Mouse (Mus musculus) limb, embryonic 13.5 days (tissue): ENCODE measurements at regions not wholly inside any gene's neighbourhood (a gene's known extent, or its start where the extent isn't known, plus 50 kb on each side); places are given as distances from the start of the nearest gene placed in this dataset.
"Not testable (repeated sequence)": the region's sequence is repeated elsewhere in the genome, so short reads cannot be mapped to it uniquely, and the experiment has no call there.

Source experiments
- ATAC-seq: fragments of 200-750 bp; cut with Nextera tagmentation; 2 replicates; pipeline ENCODE4 v1.8.0; 2017; ENCODE audit warnings: low read depth, moderate number of reproducible peaks, moderate TSS enrichment; ENCODE audit not compliant: low FRiP score
- H3K27ac ChIP-seq: fragments of 300-500 bp; sonication (generic); 2 replicates; pipeline ENCODE4 v1.5.1; 2015; ENCODE audit warnings: inconsistent platforms, mild to moderate bottlenecking, moderate library complexity
- H3K27me3 ChIP-seq: fragments of 300-500 bp; sonication (generic); 2 replicates; pipeline ENCODE4 v1.6.1; 2015; ENCODE audit warnings: mild to moderate bottlenecking, inconsistent platforms
- H3K36me3 ChIP-seq: fragments of 300-500 bp; sonication (generic); 2 replicates; pipeline ENCODE4 v1.6.1; 2015; ENCODE audit warnings: inconsistent platforms, mild to moderate bottlenecking, moderate library complexity
- H3K4me1 ChIP-seq: fragments of 300-500 bp; sonication (generic); 2 replicates; pipeline ENCODE4 v1.6.1; 2015; ENCODE audit warnings: inconsistent platforms
- H3K4me2 ChIP-seq: fragments of 300-500 bp; sonication (generic); replicated peaks from 2 replicates; pipeline ENCODE4 v1.6.1; 2015; ENCODE audit warnings: inconsistent platforms, mild to moderate bottlenecking, moderate library complexity
- H3K4me3 ChIP-seq: fragments of 300-500 bp; sonication (generic); 2 replicates; pipeline ENCODE4 v1.5.1; 2015; ENCODE audit warnings: moderate library complexity, mild to moderate bottlenecking, inconsistent platforms
- H3K9ac ChIP-seq: fragments of 300-500 bp; sonication (generic); 2 replicates; pipeline ENCODE4 v1.6.1; 2015; ENCODE audit warnings: mild to moderate bottlenecking, inconsistent platforms
- H3K9me3 ChIP-seq: fragments of 300-500 bp; sonication (generic); 2 replicates; pipeline ENCODE4 v1.6.1; 2016; ENCODE audit warnings: inconsistent platforms
- WGBS: fragments of 180-500 bp; shearing (Covaris S2); methylation state at CpG from one replicate; pipeline ENCODE4 v1.1.7; 2015; 5-methylcytosine and 5-hydroxymethylcytosine counted together

DNA sequence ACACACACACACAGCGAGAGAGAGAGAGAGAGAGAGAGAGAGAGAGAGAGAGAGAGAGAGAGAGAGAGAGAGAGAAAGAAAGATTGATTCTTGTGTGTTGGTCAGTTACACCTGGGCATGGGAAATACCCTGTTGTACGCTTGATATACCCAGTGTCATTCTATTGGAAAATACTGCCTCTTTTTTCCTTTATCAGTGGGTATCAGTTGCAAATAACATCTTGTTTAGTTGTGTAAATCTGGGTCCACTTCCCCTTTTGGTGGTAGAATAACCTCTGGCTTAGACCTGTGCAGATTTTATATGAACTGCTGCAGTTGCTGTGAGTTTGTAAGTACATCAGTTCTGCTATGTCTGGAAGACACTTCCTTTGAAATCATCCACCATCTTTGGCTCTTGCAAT, 373.4 kb upstream of the Ccdc54 start:
- H3K4me1 ChIP-seq, result no peaks in the 10 kb centered on the region
- no peak for ATAC-seq
- H3K4me3 ChIP-seq, result no peak overlapping the region
- 91% methylated on average over 2 of the region's 2 CpGs for WGBS
- no peaks in the 10 kb centered on the region for H3K9me3 ChIP-seq
- no peaks in the 10 kb centered on the region for H3K36me3 ChIP-seq
- H3K9ac ChIP-seq, result no peak overlapping the region
- no peak overlapping the region for H3K27ac ChIP-seq
- no peaks in the 10 kb centered on the region for H3K27me3 ChIP-seq
- no peak overlapping the region for H3K4me2 ChIP-seq

GRCm38 (mm10) chr16:50944091-50944490, 353.1 kb upstream of the Ccdc54 start:
- WGBS, result 77% methylated on average over 4 of the region's 4 CpGs
- no peak overlapping the region for H3K9ac ChIP-seq

GRCm38 (mm10) chr16:50943581-50943980, 352.6 kb upstream of the Ccdc54 start:
- ATAC-seq, H3K9ac ChIP-seq: not testable (repeated sequence)

More at GRCm38 (mm10) chr16:50944091-50944490, 353.1 kb upstream of the Ccdc54 start:
- H3K27me3 ChIP-seq, result no peaks in the 10 kb centered on the region
- H3K9me3 ChIP-seq, result no peaks in the 10 kb centered on the region
- no peaks in the 10 kb centered on the region for H3K36me3 ChIP-seq
- no peaks in the 10 kb centered on the region for H3K4me1 ChIP-seq
- no peak overlapping the region for H3K27ac ChIP-seq
- H3K4me2 ChIP-seq, result no peak overlapping the region
- no peak for ATAC-seq
- no peak overlapping the region for H3K4me3 ChIP-seq

GRCm38 (mm10) chr16:50942291-50942690, 351.3 kb upstream of the Ccdc54 start:
- H3K36me3 ChIP-seq, result no peaks in the 10 kb centered on the region
- H3K27me3 ChIP-seq, result no peaks in the 10 kb centered on the region
- H3K9ac ChIP-seq, result no peak overlapping the region
- H3K27ac ChIP-seq, result no peak overlapping the region
- H3K4me2 ChIP-seq, result no peak overlapping the region
- no peak overlapping the region for H3K4me3 ChIP-seq
- no peaks in the 10 kb centered on the region for H3K4me1 ChIP-seq
- ATAC-seq, result no peak
- H3K9me3 ChIP-seq, result no peaks in the 10 kb centered on the region

More at GRCm38 (mm10) chr16:50943581-50943980, 352.6 kb upstream of the Ccdc54 start:
- H3K9me3 ChIP-seq, H3K4me1 ChIP-seq, H3K4me2 ChIP-seq, H3K36me3 ChIP-seq, H3K27me3 ChIP-seq, H3K4me3 ChIP-seq, H3K27ac ChIP-seq: not testable (repeated sequence)
- 89% methylated on average over 6 of the region's 6 CpGs for WGBS

DNA sequence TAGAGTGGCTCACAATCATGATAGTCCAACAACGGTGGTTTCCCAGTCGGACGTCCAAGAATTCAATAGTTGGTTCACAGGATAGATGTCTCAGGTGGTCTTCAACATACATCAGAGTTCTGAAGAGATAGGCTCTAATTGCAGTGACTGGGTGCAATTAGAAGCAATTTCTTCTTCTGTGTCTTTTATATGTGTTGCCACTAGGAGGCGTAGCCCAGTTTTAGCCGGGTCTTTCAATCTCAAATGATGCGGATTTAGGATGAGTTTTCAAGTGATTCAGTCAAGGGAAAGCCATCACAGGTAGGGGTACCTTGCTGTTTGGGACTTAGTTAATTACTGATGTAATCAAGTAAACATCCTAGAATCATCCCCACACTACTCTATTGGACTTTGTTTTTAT, 348.4 kb upstream of the Ccdc54 start:
- Histone ChIP-seq H3K27me3 (no peaks in the 10 kb centered on the region), H3K4me3 (no peak overlapping the region), H3K9me3 (no peaks in the 10 kb centered on the region), H3K36me3 (no peaks in the 10 kb centered on the region), H3K9ac (no peak overlapping the region), H3K4me1 (no peaks in the 10 kb centered on the region), H3K27ac (no peak overlapping the region), H3K4me2 (no peak overlapping the region)
- no peak for ATAC-seq
- WGBS, result 35% methylated on average over 6 of the region's 6 CpGs

- H3K27ac ChIP-seq, result no peak overlapping the region
- WGBS, result 58% methylated on average over 2 of the region's 2 CpGs
- H3K4me3 ChIP-seq, result no peak overlapping the region
- H3K4me1 ChIP-seq, result no peaks in the 10 kb centered on the region
- H3K27me3 ChIP-seq, result no peaks in the 10 kb centered on the region
- H3K9ac ChIP-seq, result no peak overlapping the region
- no peak overlapping the region for H3K4me2 ChIP-seq
- H3K36me3 ChIP-seq, result no peaks in the 10 kb centered on the region
- no peak for ATAC-seq
- no peaks in the 10 kb centered on the region for H3K9me3 ChIP-seq
These were observed 316.8 kb upstream of the Ccdc54 start for GRCm38 (mm10) chr16:50907732-50908131.

- WGBS, result 71% methylated on average over 2 of the region's 2 CpGs
- Histone ChIP-seq H3K36me3 (no peaks in the 10 kb centered on the region), H3K9me3 (no peaks in the 10 kb centered on the region), H3K27me3 (no peaks in the 10 kb centered on the region), H3K9ac (no peak overlapping the region), H3K4me1 (no peaks in the 10 kb centered on the region), H3K27ac (no peak overlapping the region), H3K4me3 (no peak overlapping the region), H3K4me2 (no peak overlapping the region)
- ATAC-seq, result no peak
These were observed 308.2 kb upstream of the Ccdc54 start for GRCm38 (mm10) chr16:50899151-50899550.

GRCm38 (mm10) chr16:50877926-50878325, 287.0 kb upstream of the Ccdc54 start:
- 65% methylated on average over 3 of the region's 3 CpGs for WGBS
- no peaks in the 10 kb centered on the region for H3K27me3 ChIP-seq
- ATAC-seq, result no peak

DNA sequence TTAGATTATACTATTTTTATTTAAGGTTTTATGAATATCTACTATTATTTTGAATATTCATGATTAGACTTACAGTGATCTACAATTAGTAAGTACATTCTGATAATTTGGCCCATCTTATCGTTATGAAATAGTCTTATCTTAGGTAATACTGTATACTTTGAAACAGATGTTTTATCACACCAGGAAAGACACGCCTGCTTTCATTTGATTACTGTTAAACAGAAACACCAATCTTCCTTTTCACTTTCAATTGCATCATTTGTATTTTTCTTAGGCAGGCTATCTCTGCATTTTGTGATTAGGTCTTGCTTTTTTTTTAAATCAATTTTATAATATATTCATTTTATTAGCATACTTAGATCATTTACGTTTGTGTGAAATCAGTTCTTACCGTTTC, 280.4 kb upstream of the Ccdc54 start:
- H3K4me1 ChIP-seq, result no peaks in the 10 kb centered on the region
- 85% methylated on average over 4 of the region's 4 CpGs for whole genome bisulfite sequencing

More at GRCm38 (mm10) chr16:50877926-50878325, 287.0 kb upstream of the Ccdc54 start:
- Histone ChIP-seq H3K4me2 (no peak overlapping the region), H3K27ac (no peak overlapping the region), H3K4me3 (no peak overlapping the region), H3K9me3 (no peaks in the 10 kb centered on the region), H3K36me3 (no peaks in the 10 kb centered on the region), H3K9ac (no peak overlapping the region), H3K4me1 (no peaks in the 10 kb centered on the region)

GRCm38 (mm10) chr16:50863565-50863964, 272.6 kb upstream of the Ccdc54 start:
- Histone ChIP-seq H3K4me1 (no peaks in the 10 kb centered on the region), H3K4me3 (no peak overlapping the region), H3K27me3 (no peaks in the 10 kb centered on the region), H3K27ac (no peak overlapping the region), H3K4me2 (no peak overlapping the region), H3K36me3 (no peaks in the 10 kb centered on the region), H3K9me3 (no peaks in the 10 kb centered on the region), H3K9ac (no peak overlapping the region)
- no peak for ATAC-seq
- WGBS, result 69% methylated on average over 5 of the region's 5 CpGs

More for the DNA sequence above, 280.4 kb upstream of the Ccdc54 start:
- no peak for ATAC-seq
- Histone ChIP-seq H3K9ac (no peak overlapping the region), H3K4me3 (no peak overlapping the region), H3K9me3 (no peaks in the 10 kb centered on the region), H3K4me2 (no peak overlapping the region), H3K27ac (no peak overlapping the region), H3K36me3 (no peaks in the 10 kb centered on the region), H3K27me3 (no peaks in the 10 kb centered on the region)

GRCm38 (mm10) chr16:50859513-50859912, 268.6 kb upstream of the Ccdc54 start:
- no peaks in the 10 kb centered on the region for H3K4me1 ChIP-seq
- H3K36me3 ChIP-seq, result no peaks in the 10 kb centered on the region
- no peaks in the 10 kb centered on the region for H3K27me3 ChIP-seq
- ATAC-seq, result no peak
- no peaks in the 10 kb centered on the region for H3K9me3 ChIP-seq
- WGBS, result 93% methylated on average over 1 of the region's 1 CpGs
- no peak overlapping the region for H3K4me3 ChIP-seq
- H3K9ac ChIP-seq, result no peak overlapping the region
- no peak overlapping the region for H3K4me2 ChIP-seq
- no peak overlapping the region for H3K27ac ChIP-seq

- Histone ChIP-seq H3K9ac (no peak overlapping the region), H3K36me3 (no peaks in the 10 kb centered on the region), H3K9me3 (no peaks in the 10 kb centered on the region), H3K27me3 (no peaks in the 10 kb centered on the region; the same call in 1 of the 2 replicates), H3K4me1 (no peaks in the 10 kb centered on the region), H3K27ac (no peak overlapping the region), H3K4me2 (no peak overlapping the region), H3K4me3 (no peak overlapping the region)
- 51% methylated on average over 5 of the region's 5 CpGs for WGBS
- no peak for ATAC-seq
These were observed 261.1 kb upstream of the Ccdc54 start for GRCm38 (mm10) chr16:50852081-50852480.

GRCm38 (mm10) chr16:50847693-50848092, 256.7 kb upstream of the Ccdc54 start:
- Histone ChIP-seq H3K27ac (no peak overlapping the region), H3K9ac (no peak overlapping the region), H3K9me3 (no peaks in the 10 kb centered on the region), H3K27me3 (no peaks in the 10 kb centered on the region; the same call in 1 of the 2 replicates), H3K4me2 (no peak overlapping the region), H3K36me3 (no peaks in the 10 kb centered on the region), H3K4me3 (no peak overlapping the region), H3K4me1 (no peaks in the 10 kb centered on the region)
- ATAC-seq, result no peak
- WGBS, result 25% methylated on average over 2 of the region's 2 CpGs
